Mouse (Mus musculus): Measurements from ENCODE around the gene Nolc1.

DNA sequence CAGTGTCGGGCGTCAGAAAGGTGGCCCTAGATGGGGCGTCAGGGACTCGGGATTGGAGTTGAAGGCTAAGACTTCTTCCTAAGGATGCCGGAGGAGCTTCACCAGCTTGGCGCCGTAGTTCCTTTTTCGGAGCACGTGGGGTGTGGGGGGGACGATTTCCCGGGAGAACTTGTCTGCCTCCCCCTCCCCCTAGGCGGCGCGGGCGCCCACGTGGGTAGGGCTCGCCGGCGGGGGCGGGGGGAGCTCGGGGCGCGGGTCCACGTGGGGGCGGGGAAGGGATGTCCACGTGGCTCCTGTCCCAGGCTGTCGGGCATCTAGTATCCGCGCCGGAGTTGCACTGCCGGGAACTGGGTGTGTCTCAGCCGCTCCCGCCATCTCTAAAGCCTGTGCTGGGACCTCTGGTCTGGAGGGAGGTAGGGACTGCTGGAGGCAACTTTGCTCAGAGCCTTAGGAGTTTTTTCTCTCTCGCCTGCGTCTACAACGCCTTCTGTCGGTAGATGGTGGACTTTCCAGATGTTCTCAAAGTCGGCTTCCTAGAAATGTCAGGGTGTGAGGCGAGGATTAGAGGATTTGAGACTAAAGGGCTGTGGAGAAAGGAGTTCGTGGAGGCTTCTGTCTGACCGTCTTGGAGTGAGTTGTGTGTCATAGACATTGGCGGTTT lies 18.6 kb upstream of the Nolc1 start:
- TF ChIP-seq CTCF (IDR thresholded peaks at IDR 0.05; ENCODE audit: borderline replicate concordance, insufficient read depth, low read length) (no peak), POLR2A (IDR thresholded peaks at IDR 0.05; ENCODE audit: low read depth, low read length) (peak; percentile 34; the same call in 1 of the 2 replicates)
